Mouse (Mus musculus): ENCODE results near the gene Hivep1. TPM values are rescaled to one million over a fixed set of nuclear protein-coding genes. Genes with fewer than 3 reads are reported as not detected.

Hivep1 gene
- polyA plus RNA-seq, 1 experiment from 2014 or later, result 16.8 TPM

DNA sequence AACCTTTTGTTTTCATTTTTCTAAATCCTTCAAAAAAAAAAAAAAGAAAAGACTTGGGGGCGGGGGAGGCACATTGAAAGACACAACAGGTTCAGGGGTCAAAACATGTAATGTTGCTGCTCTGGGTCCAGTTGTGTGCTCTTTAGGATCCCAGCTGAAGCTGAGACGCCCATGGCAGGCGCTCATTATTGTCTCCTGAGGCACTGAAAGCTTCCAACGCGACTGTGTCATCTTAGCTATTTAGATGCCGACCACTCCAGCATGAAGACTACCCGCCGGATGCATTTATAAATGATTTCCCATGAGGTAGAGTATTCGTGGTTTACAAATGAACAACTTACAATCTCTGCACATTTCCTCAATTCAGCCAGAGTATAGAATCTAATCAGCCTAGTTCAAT is 141.2 kb downstream of the Hivep1 start:
- no peak overlapping the region for H3K4me3 ChIP-seq
- no peak overlapping the region for H3K9ac ChIP-seq
- 10% methylated on average over 9 of the region's 9 CpGs for WGBS
- no peak for ATAC-seq
- H3K4me2 ChIP-seq, result no peak overlapping the region
- H3K9me3 ChIP-seq (replicated peaks), result no peaks in the 10 kb centered on the region
- no peak overlapping the region for H3K27ac ChIP-seq
- no peaks in the 10 kb centered on the region for H3K27me3 ChIP-seq
- H3K4me1 ChIP-seq, result peaks cover 4% of the 10 kb centered on the region; the same call in 1 of the 2 replicates
- no peaks in the 10 kb centered on the region for H3K36me3 ChIP-seq (ENCODE audit: poor library complexity, severe bottlenecking)

DNA sequence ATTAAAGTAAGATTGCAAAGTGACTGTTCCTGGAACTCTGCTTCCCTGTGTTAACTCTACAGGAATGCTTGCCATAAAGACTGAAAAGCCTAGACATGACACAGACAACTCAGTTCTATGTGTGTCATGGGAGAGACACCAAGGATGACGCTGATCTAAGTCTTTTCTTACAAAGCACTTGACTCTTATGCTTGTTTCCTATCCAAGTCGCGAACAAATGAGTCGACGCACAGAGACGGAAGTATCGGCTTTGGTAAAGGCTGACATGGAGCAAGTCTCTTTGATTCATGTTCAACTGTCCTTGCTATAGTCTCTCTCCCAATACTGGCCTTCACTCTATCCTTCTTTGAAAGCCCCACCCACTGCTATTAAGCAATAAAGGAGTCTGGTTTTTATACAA is 143.8 kb downstream of the Hivep1 start:
- no peak for ATAC-seq
- peaks cover 3% of the 10 kb centered on the region; the same call in 1 of the 2 replicates for H3K9me3 ChIP-seq (replicated peaks)
- no peaks in the 10 kb centered on the region for H3K27me3 ChIP-seq
- H3K4me1 ChIP-seq, result peaks cover 4% of the 10 kb centered on the region; the same call in 1 of the 2 replicates
- no peak overlapping the region for H3K9ac ChIP-seq
- no peaks in the 10 kb centered on the region for H3K36me3 ChIP-seq (ENCODE audit: poor library complexity, severe bottlenecking)
- no peak overlapping the region for H3K4me2 ChIP-seq
- WGBS, result 92% methylated on average over 7 of the region's 7 CpGs
- H3K27ac ChIP-seq, result no peak overlapping the region
- H3K4me3 ChIP-seq, result no peak overlapping the region

DNA sequence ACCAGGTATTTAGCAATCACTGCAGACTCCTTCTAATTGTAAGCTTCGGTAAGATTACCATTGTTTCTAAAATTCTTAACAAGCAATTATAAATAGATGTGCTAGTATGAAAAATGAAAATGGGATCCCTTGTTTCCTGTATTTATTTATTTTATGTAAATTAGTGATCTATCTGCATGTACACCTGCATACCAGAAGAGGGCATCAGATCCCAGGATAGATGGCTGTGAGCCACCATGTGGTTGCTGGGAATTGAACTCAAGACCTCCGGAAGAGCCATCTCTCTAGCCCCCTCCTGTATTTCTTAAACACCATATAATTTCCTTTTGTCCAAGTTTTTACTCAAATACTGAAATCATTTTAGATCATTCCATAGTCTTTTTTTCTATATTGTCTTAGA is 145.8 kb downstream of the Hivep1 start:
- ATAC-seq, result no peak
- H3K27ac ChIP-seq, result no peak overlapping the region

GRCm38 (mm10) chr13:42213556-42213955 is 161.7 kb downstream of the Hivep1 start:
- Histone ChIP-seq H3K27ac (no peak overlapping the region), H3K4me1 (no peaks in the 10 kb centered on the region), H3K9me3 (replicated peaks) (no peaks in the 10 kb centered on the region), H3K4me3 (no peak overlapping the region), H3K36me3 (ENCODE audit: poor library complexity, severe bottlenecking) (no peaks in the 10 kb centered on the region), H3K9ac (no peak overlapping the region), H3K4me2 (no peak overlapping the region), H3K27me3 (no peaks in the 10 kb centered on the region)
- WGBS, result 90% methylated on average over 6 of the region's 6 CpGs
- no peak for ATAC-seq

More for the DNA sequence above, 145.8 kb downstream of the Hivep1 start:
- Histone ChIP-seq H3K36me3 (ENCODE audit: poor library complexity, severe bottlenecking) (no peaks in the 10 kb centered on the region), H3K4me2 (no peak overlapping the region), H3K27me3 (no peaks in the 10 kb centered on the region), H3K9me3 (replicated peaks) (peaks cover 3% of the 10 kb centered on the region; the same call in 1 of the 2 replicates), H3K4me3 (no peak overlapping the region), H3K4me1 (peaks cover 4% of the 10 kb centered on the region; the same call in 1 of the 2 replicates), H3K9ac (no peak overlapping the region)
- 97% methylated on average over 2 of the region's 2 CpGs for WGBS

GRCm38 (mm10) chr13:42222401-42222800 is 170.6 kb downstream of the Hivep1 start:
- no peak overlapping the region for H3K4me3 ChIP-seq
- no peak overlapping the region for H3K4me2 ChIP-seq
- no peak overlapping the region for H3K27ac ChIP-seq
- H3K9ac ChIP-seq, result no peak overlapping the region
- WGBS, result 95% methylated on average over 7 of the region's 7 CpGs
- no peaks in the 10 kb centered on the region for H3K9me3 ChIP-seq (replicated peaks)
- ATAC-seq, result no peak
- H3K36me3 ChIP-seq (ENCODE audit: poor library complexity, severe bottlenecking), result no peaks in the 10 kb centered on the region
- no peaks in the 10 kb centered on the region for H3K27me3 ChIP-seq
- no peaks in the 10 kb centered on the region for H3K4me1 ChIP-seq

- Histone ChIP-seq H3K9me3 (replicated peaks) (no peaks in the 10 kb centered on the region), H3K4me3 (no peak overlapping the region), H3K9ac (no peak overlapping the region), H3K36me3 (ENCODE audit: poor library complexity, severe bottlenecking) (no peaks in the 10 kb centered on the region), H3K4me1 (no peaks in the 10 kb centered on the region), H3K27me3 (no peaks in the 10 kb centered on the region), H3K27ac (no peak overlapping the region), H3K4me2 (no peak overlapping the region)
- 92% methylated on average over 10 of the region's 10 CpGs for WGBS
- ATAC-seq, result no peak
Measured at GRCm38 (mm10) chr13:42228849-42229248, 177.0 kb downstream of the Hivep1 start.

- no peaks in the 10 kb centered on the region for H3K27me3 ChIP-seq
- H3K36me3 ChIP-seq (ENCODE audit: poor library complexity, severe bottlenecking), result no peaks in the 10 kb centered on the region
- no peaks in the 10 kb centered on the region for H3K4me1 ChIP-seq
- WGBS, result 81% methylated on average over 9 of the region's 9 CpGs
- H3K4me3 ChIP-seq, result no peak overlapping the region
- H3K4me2 ChIP-seq, result no peak overlapping the region
- no peak overlapping the region for H3K27ac ChIP-seq
- H3K9ac ChIP-seq, result no peak overlapping the region
- ATAC-seq, result no peak
- H3K9me3 ChIP-seq (replicated peaks), result no peaks in the 10 kb centered on the region
Measured at GRCm38 (mm10) chr13:42233741-42234419, 182.1 kb downstream of the Hivep1 start.

DNA sequence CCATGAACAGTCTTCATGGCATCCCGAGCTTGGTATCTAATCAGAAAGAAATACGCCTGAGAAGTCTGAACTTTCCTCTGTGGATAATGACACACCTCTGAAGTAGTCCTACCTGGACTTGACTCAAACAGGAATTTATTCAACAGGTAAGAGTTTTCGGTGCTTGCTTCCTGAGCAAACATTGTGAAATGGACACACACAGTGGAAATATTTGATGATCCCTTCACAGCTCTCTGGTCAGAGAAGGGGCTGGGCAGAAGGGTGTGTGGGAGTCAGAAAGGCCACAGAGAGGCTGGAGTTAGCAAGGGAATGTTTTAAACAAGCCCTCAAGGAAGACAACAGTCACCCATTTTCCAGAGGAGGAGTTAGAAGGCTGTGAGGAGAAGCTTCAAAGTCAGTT is 186.7 kb downstream of the Hivep1 start:
- Histone ChIP-seq H3K4me3 (no peak overlapping the region), H3K27me3 (no peaks in the 10 kb centered on the region), H3K9me3 (replicated peaks) (no peaks in the 10 kb centered on the region), H3K4me2 (no peak overlapping the region), H3K27ac (no peak overlapping the region), H3K36me3 (ENCODE audit: poor library complexity, severe bottlenecking) (no peaks in the 10 kb centered on the region), H3K9ac (no peak overlapping the region), H3K4me1 (0 out of 2 replicates have a peak, but pooled peaks cover 3% of the 10 kb centered on the region)
- no peak for ATAC-seq
- WGBS, result 96% methylated on average over 3 of the region's 3 CpGs

- no peaks in the 10 kb centered on the region for H3K27me3 ChIP-seq
- no peaks in the 10 kb centered on the region for H3K9me3 ChIP-seq (replicated peaks)
- no peak overlapping the region for H3K27ac ChIP-seq
- no peak overlapping the region for H3K9ac ChIP-seq
- H3K36me3 ChIP-seq (ENCODE audit: poor library complexity, severe bottlenecking), result no peaks in the 10 kb centered on the region
- no peak overlapping the region for H3K4me3 ChIP-seq
- no peak for ATAC-seq
- 7% methylated on average over 3 of the region's 3 CpGs for WGBS
- H3K4me1 ChIP-seq, result 0 out of 2 replicates have a peak, but pooled peaks cover 3% of the 10 kb centered on the region
- H3K4me2 ChIP-seq, result no peak overlapping the region
Measured at GRCm38 (mm10) chr13:42242131-42242530, 190.3 kb downstream of the Hivep1 start.

Other genes starting within 250 kb of the Hivep1 start
- not detected in 2 replicates for gene Adtrp, start 204.3 kb upstream of the Hivep1 start, polyA plus RNA-seq (2015; fragmentation: Nextera tagmentation; extraction: Ambion mirVana)
- gene Edn1, start 249.5 kb downstream of the Hivep1 start, polyA plus RNA-seq (2015; fragmentation: Nextera tagmentation; extraction: Ambion mirVana), result 0.82 and 1.1 TPM in 2 replicates

Measured in forebrain, embryonic 13.5 days (tissue).